Mouse (Mus musculus) intestine, embryonic 14.5 days (tissue): ENCODE results near the gene Gm11627. TPM values are rescaled to one million over a fixed set of nuclear protein-coding genes. Genes with fewer than 3 reads are reported as not detected.

ENCODE experiments used
- ATAC-seq: fragments of 200-750 bp; cut with Nextera tagmentation; replicated peaks from 2 replicates; pipeline ENCODE4 v1.8.0; 2017; ENCODE audit warnings: low read depth, moderate number of reproducible peaks, moderate TSS enrichment, moderate library complexity; ENCODE audit not compliant: low FRiP score, low TSS enrichment
- DNase-seq: peaks from one replicate; pipeline ENCODE4 v3.0.0-alpha.2; 2018; ENCODE audit warnings: low spot score
- H3K27ac ChIP-seq: fragments of 300-500 bp; sonication (generic); 2 replicates; pipeline ENCODE4 v1.5.1; 2014; ENCODE audit warnings: low read depth, mild to moderate bottlenecking, control low read depth
- H3K27me3 ChIP-seq: fragments of 300-500 bp; sonication (generic); replicated peaks from 2 replicates; pipeline ENCODE4 v1.6.1; 2014; ENCODE audit warnings: low read length, control low read depth; ENCODE audit not compliant: control insufficient read depth, insufficient read depth
- H3K36me3 ChIP-seq: fragments of 300-500 bp; sonication (generic); 2 replicates; pipeline ENCODE4 v1.6.1; 2014; ENCODE audit warnings: low read length, control low read depth; ENCODE audit not compliant: control insufficient read depth, insufficient read depth
- H3K4me1 ChIP-seq: fragments of 300-500 bp; sonication (generic); replicated peaks from 2 replicates; pipeline ENCODE4 v1.6.1; 2014; ENCODE audit warnings: low read length, control low read depth, mixed read lengths; ENCODE audit not compliant: control insufficient read depth, insufficient read depth
- H3K4me2 ChIP-seq: fragments of 300-500 bp; sonication (generic); 2 replicates; pipeline ENCODE4 v1.6.1; 2014; ENCODE audit warnings: low read length
- H3K4me3 ChIP-seq: fragments of 300-500 bp; sonication (generic); 2 replicates; pipeline ENCODE4 v1.5.1; 2014; ENCODE audit warnings: low read depth, low read length, control low read depth, mixed read lengths
- H3K9ac ChIP-seq: fragments of 300-500 bp; sonication (generic); 2 replicates; pipeline ENCODE4 v1.6.1; 2014; ENCODE audit warnings: mild to moderate bottlenecking, low read length
- H3K9me3 ChIP-seq: fragments of 300-500 bp; sonication (generic); 2 replicates; pipeline ENCODE4 v1.6.1; 2016; ENCODE audit warnings: low read length, control low read depth; ENCODE audit not compliant: control insufficient read depth
- WGBS: fragments of 180-500 bp; shearing (Covaris S2); extraction: QIAGEN DNeasy Blood & Tissue Kit; methylation state at CpG from one replicate; pipeline ENCODE4 v1.1.7; 2014; 5-methylcytosine and 5-hydroxymethylcytosine counted together
- polyA plus RNA-seq: library from polyadenylated mRNA; unstranded; fragments of >200 nt; fragmentation: Nextera tagmentation; extraction: Ambion mirVana; gene quantifications from 2 replicates; pipeline ENCODE4 v1.2.1, GENCODE M21; 2014

Gm11627 gene
- polyA plus RNA-seq, 1 experiment from 2014 or later, result 15.7 TPM

GRCm38 (mm10) chr11:102604777-102605552 lies 25.7 kb upstream of the Gm11627 start:
- Histone ChIP-seq H3K4me1 (peaks cover 26% of the 10 kb centered on the region), H3K9me3 (no peaks in the 10 kb centered on the region), H3K4me2 (peak overlapping the region; percentile 76), H3K9ac (peak overlapping the region; percentile 91), H3K27me3 (no peaks in the 10 kb centered on the region), H3K36me3 (no peaks in the 10 kb centered on the region; the same call in 1 of the 2 replicates), H3K4me3 (peak overlapping the region; percentile 90), H3K27ac (peak overlapping the region; percentile 98)
- DNase-seq, result no peak
- ATAC-seq, result peak; percentile 38
- WGBS, result under 1% methylated on average over 74 of the region's 74 CpGs

GRCm38 (mm10) chr11:102604010-102604584 lies 24.8 kb upstream of the Gm11627 start, which contains the start of gene Fzd2:
TSS of gene Fzd2 (plus strand) at chr11:102604396.
- Histone ChIP-seq H3K9me3 (no peaks in the 10 kb centered on the region), H3K4me2 (peak within 1 kb of the TSS; percentile 76), H3K4me1 (peaks cover 20% of the 10 kb centered on the region), H3K4me3 (peak within 1 kb of the TSS; percentile 90), H3K36me3 (no peaks in the 10 kb centered on the region; the same call in 1 of the 2 replicates), H3K27me3 (no peaks in the 10 kb centered on the region), H3K27ac (peak within 1 kb of the TSS; percentile 98), H3K9ac (peak within 1 kb of the TSS; percentile 91)
- ATAC-seq, result peak; percentile 93
- WGBS, result 1% methylated on average over 27 of the region's 31 CpGs
- DNase-seq, result peak; percentile 97

GRCm38 (mm10) chr11:102603496-102603850 lies 24.2 kb upstream of the Gm11627 start:
- WGBS, result 3% methylated on average over 10 of the region's 10 CpGs
- Histone ChIP-seq H3K4me3 (peak overlapping the region; percentile 90), H3K27ac (peak overlapping the region; percentile 98), H3K36me3 (no peaks in the 10 kb centered on the region; the same call in 1 of the 2 replicates), H3K9ac (peak overlapping the region; percentile 69), H3K4me2 (peak overlapping the region; percentile 76), H3K27me3 (no peaks in the 10 kb centered on the region), H3K4me1 (peaks cover 14% of the 10 kb centered on the region), H3K9me3 (no peaks in the 10 kb centered on the region)
- peak; percentile 79 for DNase-seq
- ATAC-seq, result no peak

GRCm38 (mm10) chr11:102602816-102603495 lies 23.7 kb upstream of the Gm11627 start:
- WGBS, result 4% methylated on average over 13 of the region's 13 CpGs
- H3K27ac ChIP-seq, result peak overlapping the region; percentile 98
- H3K36me3 ChIP-seq, result no peaks in the 10 kb centered on the region
- H3K4me3 ChIP-seq, result peak overlapping the region; percentile 90
- ATAC-seq (no peak), DNase-seq (peak; percentile 70)
- H3K4me1 ChIP-seq, result peaks cover 9% of the 10 kb centered on the region
- H3K9me3 ChIP-seq, result no peaks in the 10 kb centered on the region
- H3K4me2 ChIP-seq, result peak overlapping the region; percentile 76
- no peaks in the 10 kb centered on the region for H3K27me3 ChIP-seq
- H3K9ac ChIP-seq, result peak overlapping the region; percentile 69

- H3K9me3 ChIP-seq, result no peaks in the 10 kb centered on the region
- no peak for DNase-seq
- H3K4me2 ChIP-seq, result no peak overlapping the region
- no peaks in the 10 kb centered on the region for H3K36me3 ChIP-seq
- WGBS, result 81% methylated on average over 3 of the region's 3 CpGs
- H3K9ac ChIP-seq, result no peak overlapping the region
- H3K4me3 ChIP-seq, result no peak overlapping the region
- peaks cover 20% of the 10 kb centered on the region for H3K4me1 ChIP-seq
- no peak overlapping the region for H3K27ac ChIP-seq
- ATAC-seq, result no peak
- H3K27me3 ChIP-seq, result no peaks in the 10 kb centered on the region
Measured at GRCm38 (mm10) chr11:102599912-102600311, 20.7 kb upstream of the Gm11627 start.

- WGBS, result 7% methylated on average over 3 of the region's 4 CpGs
- H3K36me3 ChIP-seq, result no peaks in the 10 kb centered on the region
- ATAC-seq (peak; percentile 82), DNase-seq (peak; percentile 74)
- H3K9me3 ChIP-seq, result no peaks in the 10 kb centered on the region
- peaks cover 13% of the 10 kb centered on the region; the same call in 1 of the 2 replicates for H3K4me1 ChIP-seq
- H3K4me2 ChIP-seq, result peak overlapping the region; percentile 18
- no peak overlapping the region for H3K4me3 ChIP-seq
- no peaks in the 10 kb centered on the region for H3K27me3 ChIP-seq
- peak overlapping the region; percentile 89 for H3K27ac ChIP-seq
- no peak overlapping the region for H3K9ac ChIP-seq
Measured at GRCm38 (mm10) chr11:102595341-102595820, 16.1 kb upstream of the Gm11627 start.

- Histone ChIP-seq H3K9ac (no peak overlapping the region), H3K9me3 (0 out of 2 replicates have a peak, but pooled peaks cover 2% of the 10 kb centered on the region), H3K4me1 (peaks cover 5% of the 10 kb centered on the region), H3K27ac (no peak overlapping the region), H3K27me3 (no peaks in the 10 kb centered on the region), H3K4me2 (no peak overlapping the region), H3K4me3 (no peak overlapping the region), H3K36me3 (no peaks in the 10 kb centered on the region)
- WGBS, result 87% methylated on average over 3 of the region's 3 CpGs
- no peak for DNase-seq
- no peak for ATAC-seq
Measured at GRCm38 (mm10) chr11:102587554-102587953, 8.3 kb upstream of the Gm11627 start.

- Histone ChIP-seq H3K27ac (no peak overlapping the region), H3K36me3 (no peaks in the 10 kb centered on the region), H3K27me3 (no peaks in the 10 kb centered on the region), H3K4me3 (no peak overlapping the region), H3K4me2 (no peak overlapping the region), H3K4me1 (peaks cover 14% of the 10 kb centered on the region), H3K9ac (no peak overlapping the region), H3K9me3 (0 out of 2 replicates have a peak, but pooled peaks cover 2% of the 10 kb centered on the region)
- DNase-seq, result no peak
- no peak for ATAC-seq
- WGBS, result 92% methylated on average over 4 of the region's 4 CpGs
Measured at GRCm38 (mm10) chr11:102586445-102587130, 7.3 kb upstream of the Gm11627 start.
